Mouse (Mus musculus) intestine, postnatal 0 days (tissue): Measurements from ENCODE around the gene Hivep1. TPM values are rescaled to one million over a fixed set of nuclear protein-coding genes. Genes with fewer than 3 reads are reported as not detected.

Source experiments
- ATAC-seq: fragments of 200-750 bp; cut with Nextera tagmentation; 2 replicates; pipeline ENCODE4 v1.8.0; 2017; ENCODE audit warnings: mild to moderate bottlenecking, moderate TSS enrichment, moderate library complexity
- H3K27ac ChIP-seq: fragments of 300-500 bp; sonication (generic); 2 replicates; pipeline ENCODE4 v1.5.1; 2014; ENCODE audit warnings: mild to moderate bottlenecking, low read depth, low read length, moderate library complexity
- H3K27me3 ChIP-seq: fragments of 300-500 bp; sonication (generic); replicated peaks from 2 replicates; pipeline ENCODE4 v1.6.1; 2014; ENCODE audit warnings: low read length, mixed read lengths; ENCODE audit not compliant: control insufficient read depth, insufficient read depth
- H3K36me3 ChIP-seq: fragments of 300-500 bp; sonication (generic); 2 replicates; pipeline ENCODE4 v1.6.1; 2014; ENCODE audit warnings: mild to moderate bottlenecking, moderate library complexity; ENCODE audit not compliant: control insufficient read depth, insufficient read depth
- H3K4me1 ChIP-seq: fragments of 300-500 bp; sonication (generic); replicated peaks from 2 replicates; pipeline ENCODE4 v1.6.1; 2014; ENCODE audit warnings: antibody characterized with exemption, low read length, mixed read lengths; ENCODE audit not compliant: control insufficient read depth, insufficient read depth
- H3K4me2 ChIP-seq: fragments of 300-500 bp; sonication (generic); replicated peaks from 2 replicates; pipeline ENCODE4 v1.6.1; 2014; ENCODE audit warnings: low read depth, mild to moderate bottlenecking, moderate library complexity
- H3K4me3 ChIP-seq: fragments of 300-500 bp; sonication (generic); 2 replicates; pipeline ENCODE4 v1.5.1; 2014; ENCODE audit warnings: low read depth, low read length
- H3K9ac ChIP-seq: fragments of 300-500 bp; sonication (generic); 2 replicates; pipeline ENCODE4 v1.6.1; 2014; ENCODE audit warnings: mild to moderate bottlenecking, low read depth, low read length
- H3K9me3 ChIP-seq: fragments of 300-500 bp; sonication (generic); 2 replicates; pipeline ENCODE4 v1.6.1; 2016; ENCODE audit warnings: mixed run types; ENCODE audit not compliant: control insufficient read depth
- CTCF ChIP-seq: sonication (generic); IDR thresholded peaks from 2 replicates; pipeline ENCODE4 v1.5.1; 2016; ENCODE audit warnings: low read depth, mild to moderate bottlenecking, control low read depth, antibody characterized with exemption, moderate library complexity
- WGBS: fragments of 180-500 bp; shearing (Covaris S2); extraction: QIAGEN DNeasy Blood & Tissue Kit; methylation state at CpG from one replicate; pipeline ENCODE4 v1.1.7; 2014; 5-methylcytosine and 5-hydroxymethylcytosine counted together
- polyA plus RNA-seq: library from polyadenylated mRNA; unstranded; fragments of >200 nt; fragmentation: Nextera tagmentation; extraction: Ambion mirVana; gene quantifications from 2 replicates; pipeline ENCODE4 v1.2.1, GENCODE M21; 2015

Hivep1 gene
- polyA plus RNA-seq, 1 experiment from 2014 or later, result 5.9 TPM

DNA sequence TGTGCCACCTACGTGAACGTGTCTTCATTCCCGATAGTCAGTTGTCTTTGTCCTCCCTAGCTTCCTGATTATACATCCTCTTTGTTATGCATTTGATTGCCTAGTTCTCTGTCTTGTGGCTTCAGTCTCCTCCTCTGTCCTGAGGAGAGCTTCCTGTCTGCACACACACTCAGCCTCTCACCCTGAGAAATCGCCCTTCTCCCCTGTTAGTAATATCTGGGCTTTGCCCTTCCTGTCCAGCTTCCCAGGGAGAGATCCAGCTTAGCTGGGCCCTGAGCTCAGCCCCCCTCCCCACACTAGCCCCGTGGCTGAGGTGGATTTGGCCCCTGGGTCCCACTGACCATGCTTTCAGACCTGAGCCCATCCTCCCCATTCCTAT is 98.2 kb downstream of the Hivep1 start:
- no peak for ATAC-seq
- Histone ChIP-seq H3K9me3 (no peaks in the 10 kb centered on the region), H3K4me3 (no peak overlapping the region), H3K9ac (no peak overlapping the region), H3K36me3 (peaks cover 8% of the 10 kb centered on the region), H3K27ac (no peak overlapping the region), H3K4me1 (no peaks in the 10 kb centered on the region), H3K4me2 (no peak overlapping the region), H3K27me3 (no peaks in the 10 kb centered on the region)
- 48% methylated on average over 5 of the region's 5 CpGs for WGBS
- TF ChIP-seq CTCF, result no peak

- Histone ChIP-seq H3K36me3 (peaks cover 14% of the 10 kb centered on the region), H3K4me2 (no peak overlapping the region), H3K9ac (no peak overlapping the region), H3K4me3 (no peak overlapping the region), H3K27me3 (no peaks in the 10 kb centered on the region), H3K27ac (no peak overlapping the region), H3K4me1 (no peaks in the 10 kb centered on the region), H3K9me3 (no peaks in the 10 kb centered on the region)
- no peak for ATAC-seq
- no peak for TF ChIP-seq CTCF
- 81% methylated on average over 9 of the region's 9 CpGs for WGBS
Measured at GRCm38 (mm10) chr13:42150462-42151127, 98.8 kb downstream of the Hivep1 start.

DNA sequence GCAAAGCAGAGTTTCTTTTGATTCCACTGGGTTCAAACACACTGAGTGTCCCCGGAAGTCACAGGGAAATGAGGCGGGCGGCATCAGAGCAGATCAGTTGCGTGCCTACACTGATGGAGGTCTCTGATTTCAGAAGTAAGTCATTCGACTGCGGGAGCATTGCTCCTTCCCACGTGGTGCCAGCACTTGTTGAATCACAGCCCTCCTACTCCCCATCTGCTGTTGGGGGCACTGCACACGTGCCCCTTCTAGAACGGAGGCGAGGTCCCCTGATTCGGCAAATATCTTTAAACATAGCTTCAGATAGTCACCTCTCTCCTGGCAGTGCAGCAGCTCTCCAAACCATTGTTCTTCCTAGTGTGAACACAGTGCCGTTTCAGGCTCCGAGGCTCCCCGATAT is 106.4 kb downstream of the Hivep1 start:
- Histone ChIP-seq H3K36me3 (peaks cover 49% of the 10 kb centered on the region), H3K4me3 (no peak overlapping the region), H3K9ac (no peak overlapping the region), H3K9me3 (no peaks in the 10 kb centered on the region), H3K4me2 (no peak overlapping the region), H3K27me3 (no peaks in the 10 kb centered on the region), H3K4me1 (no peaks in the 10 kb centered on the region), H3K27ac (no peak overlapping the region)
- no peak for ATAC-seq
- no peak for TF ChIP-seq CTCF
- WGBS, result 92% methylated on average over 14 of the region's 14 CpGs

DNA sequence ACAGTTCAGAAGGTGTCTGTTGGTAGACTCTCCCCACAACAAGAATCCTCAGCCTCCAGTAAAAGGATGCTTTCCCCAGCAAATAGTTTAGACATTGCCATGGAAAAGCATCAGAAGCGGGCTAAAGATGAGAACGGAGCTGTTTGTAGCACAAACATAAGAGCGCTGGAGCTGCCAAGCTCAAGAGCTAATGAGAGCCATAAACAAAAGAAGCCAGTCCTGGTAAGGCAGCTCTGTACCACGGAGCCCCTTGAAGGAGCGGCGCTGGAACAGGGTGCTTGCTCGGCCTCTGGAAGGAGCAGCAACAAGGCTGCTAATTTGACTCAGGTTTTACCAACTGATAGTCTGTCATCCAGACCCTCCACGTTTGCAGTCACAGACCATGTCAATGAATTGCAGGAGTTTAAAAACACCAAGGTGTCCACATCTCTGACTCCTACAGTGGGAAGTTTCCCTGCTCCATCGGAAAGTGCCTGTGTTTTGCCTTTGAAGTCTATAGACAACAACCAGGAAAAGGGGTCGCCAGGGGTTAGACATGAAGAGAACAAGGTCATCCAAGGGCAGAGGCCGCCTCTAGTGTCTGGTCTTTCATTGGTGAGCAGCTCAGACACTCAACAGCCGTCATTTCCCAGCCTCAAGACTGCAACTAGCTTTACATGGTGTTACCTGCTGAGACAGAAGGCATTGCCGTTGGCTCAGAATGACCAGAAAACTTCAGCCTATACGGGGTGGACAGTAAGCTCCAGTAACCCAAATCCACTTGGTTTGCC is 107.8 kb downstream of the Hivep1 start:
- ATAC-seq, result no peak
- Histone ChIP-seq H3K4me2 (no peak overlapping the region), H3K4me3 (no peak overlapping the region), H3K9me3 (no peaks in the 10 kb centered on the region), H3K9ac (no peak overlapping the region), H3K36me3 (peaks cover 48% of the 10 kb centered on the region), H3K4me1 (no peaks in the 10 kb centered on the region), H3K27ac (no peak overlapping the region), H3K27me3 (no peaks in the 10 kb centered on the region)
- no peak for TF ChIP-seq CTCF
- WGBS, result 81% methylated on average over 14 of the region's 14 CpGs

DNA sequence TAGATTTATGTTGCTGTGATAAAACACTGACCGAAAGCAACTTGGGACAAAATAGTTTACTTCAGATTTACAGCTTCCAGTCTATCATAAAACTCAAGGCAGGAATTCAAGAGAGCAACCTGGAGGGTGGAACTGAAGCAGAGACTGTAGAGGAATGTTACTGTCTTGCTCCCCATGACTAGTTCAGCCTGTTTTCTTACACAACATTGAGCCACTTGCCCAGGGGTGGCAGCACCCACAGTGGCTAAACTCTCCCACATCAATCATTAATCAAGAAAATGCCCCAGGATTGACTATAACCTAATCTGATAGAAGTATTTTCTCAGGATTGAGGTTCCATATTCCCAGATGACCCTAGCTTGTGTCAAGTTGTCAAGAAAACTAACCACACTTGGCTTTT is 119.0 kb downstream of the Hivep1 start:
- Histone ChIP-seq H3K27me3 (no peaks in the 10 kb centered on the region), H3K9ac (no peak overlapping the region), H3K4me2 (no peak overlapping the region), H3K36me3 (peaks cover 6% of the 10 kb centered on the region; the same call in 1 of the 2 replicates), H3K27ac (no peak overlapping the region), H3K4me3 (no peak overlapping the region), H3K9me3 (no peaks in the 10 kb centered on the region), H3K4me1 (no peaks in the 10 kb centered on the region)
- ATAC-seq, result no peak
- no peak for TF ChIP-seq CTCF
- WGBS, result 69% methylated on average over 1 of the region's 1 CpGs

DNA sequence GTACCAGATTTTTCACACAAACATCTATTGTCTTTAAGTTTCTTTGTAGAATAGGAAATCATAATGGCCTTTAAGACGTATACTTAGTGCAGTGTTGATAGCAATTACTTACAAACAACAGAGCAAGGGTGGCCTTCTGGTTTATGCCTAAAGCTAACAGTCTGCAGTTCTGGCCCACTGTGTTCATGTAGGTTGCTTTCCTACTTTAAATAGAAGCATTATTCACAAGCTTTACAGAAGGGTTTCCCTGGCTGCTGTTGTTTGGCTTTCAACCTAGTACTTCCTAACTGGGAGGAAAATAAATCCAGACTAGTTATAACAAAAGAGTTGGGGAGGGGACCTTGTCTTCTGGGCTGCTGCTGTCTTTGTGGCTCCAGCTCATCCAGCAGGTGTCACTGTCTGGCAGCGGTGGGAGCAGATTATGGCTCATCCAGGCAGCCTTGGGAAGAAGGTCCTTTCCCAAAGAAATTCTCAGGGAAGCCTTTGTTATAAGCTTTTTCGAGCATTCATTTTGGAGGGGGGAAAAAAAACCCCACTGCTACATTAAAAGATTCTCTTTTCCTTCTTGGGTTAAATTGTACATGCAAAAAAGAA is 123.1 kb downstream of the Hivep1 start:
- Histone ChIP-seq H3K9me3 (no peaks in the 10 kb centered on the region), H3K4me2 (no peak overlapping the region), H3K9ac (no peak overlapping the region), H3K4me1 (no peaks in the 10 kb centered on the region), H3K27me3 (no peaks in the 10 kb centered on the region), H3K36me3 (peaks cover 9% of the 10 kb centered on the region; the same call in 1 of the 2 replicates), H3K4me3 (no peak overlapping the region), H3K27ac (no peak overlapping the region)
- ATAC-seq, result no peak
- 38% methylated on average over 3 of the region's 3 CpGs for WGBS
- TF ChIP-seq CTCF, result peak; percentile 85
